Mouse (Mus musculus): ENCODE measurements around the gene Zg16.

The Zg16 gene

DNA sequence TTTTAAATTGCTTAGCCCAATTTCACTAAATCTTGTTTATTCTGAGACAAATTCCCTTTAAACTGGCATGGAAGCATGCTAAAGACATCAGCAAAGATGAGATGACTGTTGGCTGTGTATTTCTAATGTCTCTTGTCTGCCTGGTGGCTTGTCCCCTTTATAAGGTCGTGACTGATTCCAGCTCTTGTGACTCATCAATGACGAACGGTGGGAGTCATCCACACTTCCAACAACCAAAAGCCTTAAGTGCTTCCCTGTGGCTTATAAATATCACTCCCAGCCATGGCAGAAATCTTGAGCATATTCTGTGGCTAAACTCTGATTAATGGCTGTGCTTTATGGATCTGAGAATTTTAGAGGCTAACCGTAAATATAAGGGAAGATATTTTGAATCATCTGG, 20.8 kb downstream of the Zg16 start:
- DNase-seq: no peak

- no peak for DNase-seq
Measured at GRCm38 (mm10) chr7:127065538-127065937, 21.6 kb downstream of the Zg16 start.

GRCm38 (mm10) chr7:127055026-127055585, 32.0 kb downstream of the Zg16 start:
- peak; percentile 4 for DNase-seq

GRCm38 (mm10) chr7:127041851-127042672, 45.1 kb downstream of the Zg16 start, which contains the start of gene Kif22:
Kif22 (minus strand) TSS chr7:127042471.
- DNase-seq: peak; percentile 88

GRCm38 (mm10) chr7:127031244-127031643, 55.9 kb downstream of the Zg16 start:
- DNase-seq: no peak

DNA sequence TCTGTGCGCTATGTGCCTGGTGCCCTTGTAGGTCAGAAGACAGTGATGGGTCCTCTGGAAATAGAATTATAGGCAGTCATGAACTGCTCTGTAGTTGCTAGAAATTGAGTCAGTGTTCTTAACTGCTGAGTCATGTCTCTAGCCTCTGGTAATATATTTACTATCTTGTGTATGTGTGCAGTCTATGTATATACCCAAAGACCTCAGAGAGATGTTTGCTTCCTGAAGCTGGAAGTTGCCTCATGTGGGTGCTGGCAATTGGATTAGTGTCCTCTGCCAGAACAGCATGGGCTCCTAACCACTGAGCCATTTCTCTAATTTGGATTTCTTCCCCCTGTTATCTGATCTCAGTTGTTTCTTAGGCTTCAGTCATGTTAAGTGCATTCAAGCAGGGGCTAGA, 57.0 kb downstream of the Zg16 start:
- no peak for DNase-seq

DNA sequence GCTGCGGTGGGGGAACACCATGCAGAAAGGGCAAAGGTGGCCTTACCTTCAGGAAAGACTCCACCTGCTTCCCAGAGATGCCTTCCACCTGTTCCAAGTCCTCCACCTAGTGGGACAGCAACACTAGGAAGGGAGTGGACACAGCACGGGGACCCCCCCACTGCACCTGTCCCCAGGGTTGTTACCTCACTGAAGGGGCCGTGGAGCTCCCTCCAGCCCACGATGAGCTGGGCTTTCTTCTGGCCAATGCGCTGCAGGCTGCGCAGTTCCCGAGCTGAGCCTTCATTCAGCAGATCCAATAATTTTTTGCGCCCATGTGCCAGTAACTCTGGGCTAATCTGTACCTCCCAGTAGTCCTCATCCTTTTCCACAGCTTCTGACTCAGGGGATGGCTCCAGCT, 59.2 kb downstream of the Zg16 start:
- DNase-seq: no peak

DNA sequence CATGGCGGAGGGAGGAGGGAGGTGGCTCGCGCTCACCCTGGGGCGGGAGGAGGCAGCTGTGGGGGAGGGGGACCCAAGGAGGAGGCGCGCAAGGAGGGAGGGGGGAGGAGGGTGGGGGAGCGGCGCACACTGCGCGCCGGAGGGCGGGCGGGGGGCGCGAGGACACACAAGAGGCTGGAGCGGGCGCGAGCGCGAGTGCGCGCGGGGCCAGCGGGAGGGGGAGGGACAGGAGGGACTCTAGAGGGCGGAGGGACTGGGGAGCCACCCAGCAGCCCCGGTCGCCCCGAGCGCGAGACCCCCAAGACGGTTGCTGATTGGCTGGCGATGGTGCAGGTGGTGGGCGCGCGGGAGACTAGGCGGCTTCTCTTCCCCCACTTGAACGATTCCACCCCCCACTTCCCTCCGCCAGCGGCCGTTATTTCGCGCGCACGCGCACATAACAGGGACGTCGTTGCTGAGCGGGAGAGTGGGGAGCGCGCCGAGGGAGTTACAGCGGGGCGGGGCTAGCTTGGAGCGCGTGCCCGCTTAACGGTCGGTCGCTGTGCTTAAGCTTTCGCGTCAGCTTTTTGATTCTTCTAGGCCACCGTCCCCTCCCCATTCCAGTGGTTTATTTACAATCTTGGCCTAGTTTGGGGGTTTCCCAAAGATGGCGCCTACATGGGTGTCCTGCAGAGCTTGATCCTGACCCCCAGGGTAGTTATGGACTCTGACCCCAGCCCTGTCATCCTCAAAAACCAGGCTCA, 60.0 kb downstream of the Zg16 start, which contains the start of gene Maz:
TSS of gene Maz (minus strand) at position 54 of the 743 bp plus-strand sequence.
- peak; percentile 99 for DNase-seq

- peak; percentile 61 for DNase-seq
Measured at GRCm38 (mm10) chr7:127026616-127026983, 60.5 kb downstream of the Zg16 start.

DNA sequence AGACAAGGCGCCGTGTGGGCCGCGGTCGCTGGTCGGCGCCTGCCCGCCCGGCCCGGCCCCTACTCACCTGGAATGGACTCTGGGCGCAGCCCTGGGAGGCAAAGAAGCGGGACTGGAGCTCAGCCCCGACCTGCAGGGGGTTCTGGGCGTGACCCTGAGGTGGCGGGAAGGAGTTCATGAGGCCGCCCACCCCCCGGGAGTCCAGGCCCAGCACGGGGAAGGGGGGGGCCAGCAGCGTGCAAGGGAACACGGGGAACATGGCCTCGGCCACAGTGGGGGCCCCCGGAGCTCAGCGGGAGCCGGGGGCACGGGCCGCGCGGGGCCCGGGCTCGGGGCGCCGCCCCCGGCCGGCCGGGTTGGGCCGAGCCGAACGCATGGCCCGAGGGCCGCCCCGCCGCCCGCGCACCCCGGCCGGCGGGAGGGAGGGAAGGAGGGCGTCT, 60.9 kb downstream of the Zg16 start:
- DNase-seq: no peak

GRCm38 (mm10) chr7:127025556-127026160, 61.5 kb downstream of the Zg16 start:
- DNase-seq: no peak

DNA sequence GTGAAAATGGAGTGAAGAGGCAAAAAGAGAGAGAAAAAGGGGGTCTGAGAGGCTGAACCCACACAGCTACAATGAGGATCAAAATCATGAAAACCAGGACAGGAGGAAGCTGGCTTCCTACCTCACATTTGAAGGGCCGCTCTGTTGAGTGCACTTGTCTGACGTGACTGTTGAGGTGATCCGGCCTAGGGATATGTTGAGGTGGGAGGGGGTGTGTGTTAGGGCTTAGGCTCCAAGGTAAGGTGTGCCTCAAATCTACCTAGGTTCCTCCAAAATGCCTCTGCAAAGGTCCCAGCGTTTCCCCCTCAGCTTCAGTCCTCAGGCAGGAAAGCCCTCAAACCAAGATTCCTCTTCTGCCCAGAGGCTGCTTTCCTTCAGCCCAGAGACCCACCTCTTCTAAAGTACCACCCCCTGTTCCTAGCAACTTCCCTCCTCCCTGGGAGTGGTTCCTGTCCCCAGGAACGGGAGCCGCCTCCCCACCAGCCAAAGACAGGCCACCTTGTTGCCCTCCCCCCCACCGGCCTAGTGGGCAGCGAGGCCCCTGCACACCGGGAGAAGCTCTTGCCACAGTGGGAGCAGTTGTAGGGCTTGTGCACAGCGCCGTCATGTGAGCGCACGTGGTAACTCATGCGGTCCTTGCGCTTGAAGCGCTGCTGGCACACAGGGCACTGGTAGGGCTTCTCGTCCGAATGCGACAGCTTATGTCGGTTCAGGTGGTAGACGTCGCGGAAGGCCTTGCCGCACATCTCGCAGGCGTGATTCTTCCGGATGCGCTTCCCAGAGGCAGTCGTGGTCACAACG, 62.2 kb downstream of the Zg16 start:
- peak; percentile 86 for DNase-seq

DNA sequence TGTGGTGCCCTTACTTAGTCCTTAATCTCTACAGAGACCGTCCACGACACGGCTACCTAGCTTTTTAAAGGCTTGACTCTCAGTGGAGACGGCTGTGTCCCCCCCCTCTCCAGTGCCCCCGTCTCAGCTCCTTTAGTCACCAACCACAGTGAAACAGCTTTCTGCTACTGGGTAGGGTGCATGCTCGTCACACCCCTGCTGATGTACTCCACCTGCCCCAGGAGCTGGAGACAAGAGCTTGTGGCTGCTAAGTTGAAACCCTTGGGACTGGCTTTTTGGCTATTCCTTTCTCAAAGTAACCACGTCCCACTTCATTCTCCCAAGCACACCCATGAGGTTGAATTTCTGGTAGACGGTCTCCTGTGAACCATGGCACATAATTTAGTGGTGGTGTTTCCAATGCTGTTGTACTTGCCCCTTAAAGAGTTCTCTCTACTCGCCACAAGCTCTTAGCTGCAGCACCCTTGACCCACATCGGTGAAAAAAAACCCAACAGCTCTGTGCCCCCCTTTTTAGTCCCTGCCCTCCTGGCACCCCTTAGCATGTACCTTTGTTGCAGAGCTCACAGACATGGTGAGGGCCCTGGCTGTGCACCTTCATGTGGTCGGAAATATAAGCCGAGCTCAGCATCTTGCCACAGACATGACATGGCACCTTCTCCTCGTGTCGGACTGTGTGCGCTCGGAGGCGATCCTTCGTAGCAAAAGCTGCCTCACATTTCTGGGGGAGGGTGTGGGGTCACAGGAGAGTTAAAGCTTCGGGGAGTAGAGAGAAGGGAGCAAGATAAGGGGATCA, 63.0 kb downstream of the Zg16 start:
- no peak for DNase-seq

DNA sequence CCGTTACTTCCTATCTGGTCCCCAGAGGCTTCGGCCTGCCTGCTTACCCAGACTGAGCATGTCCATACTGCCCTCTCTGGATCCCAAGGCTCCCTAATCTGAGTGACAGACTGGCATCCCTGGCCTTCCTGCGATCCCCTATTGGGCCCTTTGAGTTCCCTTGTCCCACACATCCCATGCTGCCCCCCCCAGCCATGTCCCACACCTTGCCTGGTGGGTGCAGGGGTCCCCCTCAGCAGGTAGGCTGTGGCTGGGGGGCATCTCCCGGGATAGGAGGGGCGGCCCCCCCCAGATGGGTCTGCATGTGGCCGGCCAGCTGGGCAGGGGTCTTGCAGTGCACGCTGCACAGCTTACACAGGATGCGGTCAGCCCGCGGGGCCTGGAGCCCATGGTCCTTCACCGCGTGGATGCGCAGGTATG, 63.8 kb downstream of the Zg16 start:
- DNase-seq: no peak

- no peak for DNase-seq
Measured at GRCm38 (mm10) chr7:127022528-127023271, 64.4 kb downstream of the Zg16 start.

DNA sequence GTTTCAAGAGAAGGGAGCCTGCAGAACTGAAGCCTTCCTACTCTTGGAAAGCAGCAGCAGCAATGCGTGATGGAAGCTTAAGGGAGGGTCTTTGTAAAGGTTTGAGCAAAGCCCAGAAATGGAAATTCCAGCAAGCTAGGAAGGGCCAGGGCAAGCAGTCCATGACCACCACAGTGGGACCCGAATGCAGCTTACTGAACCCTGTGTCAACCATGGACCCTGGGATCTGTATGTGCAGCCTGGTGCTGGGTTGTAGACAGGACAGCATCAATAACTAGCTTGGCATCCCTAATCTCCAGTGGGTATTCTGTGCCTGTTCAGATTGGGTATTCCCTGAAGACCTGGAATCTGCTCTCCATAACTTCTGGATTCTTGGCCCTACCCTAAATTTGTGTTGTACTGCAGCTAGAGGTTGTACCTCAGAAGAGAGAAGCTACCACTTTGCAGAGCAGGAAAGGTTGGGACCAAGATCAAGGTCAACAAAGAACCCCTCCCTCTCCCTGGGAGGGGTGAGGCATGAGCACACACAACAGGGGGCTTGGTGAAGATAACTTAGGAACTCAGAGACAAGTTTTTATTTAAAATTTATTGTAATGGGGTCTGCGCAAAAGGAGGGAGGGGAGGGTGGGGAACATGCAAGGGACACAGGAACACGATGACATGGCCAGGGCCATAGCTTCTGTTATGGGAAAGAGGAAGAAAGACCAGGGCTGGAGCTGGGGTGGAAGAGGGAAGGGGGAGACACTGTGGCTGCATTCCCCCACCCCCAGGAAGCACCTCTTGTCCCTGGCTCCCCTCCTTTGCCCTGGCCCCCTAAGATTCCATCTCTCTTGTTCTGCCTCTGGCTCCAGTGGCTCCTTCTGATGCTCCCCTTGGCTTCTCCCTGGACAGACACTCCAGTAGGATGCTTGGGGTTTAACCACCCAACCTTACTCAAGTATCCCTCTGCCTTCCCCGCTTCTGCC, 65.3 kb downstream of the Zg16 start:
- DNase-seq: no peak

- peak; percentile 79 for DNase-seq
Measured at GRCm38 (mm10) chr7:127020901-127021562, 66.1 kb downstream of the Zg16 start, which contains the start of the genes Gm42742 and Prrt2. Gm42742 (minus strand) TSS chr7:127021097. Prrt2 (minus strand) TSS chr7:127021211.

DNA sequence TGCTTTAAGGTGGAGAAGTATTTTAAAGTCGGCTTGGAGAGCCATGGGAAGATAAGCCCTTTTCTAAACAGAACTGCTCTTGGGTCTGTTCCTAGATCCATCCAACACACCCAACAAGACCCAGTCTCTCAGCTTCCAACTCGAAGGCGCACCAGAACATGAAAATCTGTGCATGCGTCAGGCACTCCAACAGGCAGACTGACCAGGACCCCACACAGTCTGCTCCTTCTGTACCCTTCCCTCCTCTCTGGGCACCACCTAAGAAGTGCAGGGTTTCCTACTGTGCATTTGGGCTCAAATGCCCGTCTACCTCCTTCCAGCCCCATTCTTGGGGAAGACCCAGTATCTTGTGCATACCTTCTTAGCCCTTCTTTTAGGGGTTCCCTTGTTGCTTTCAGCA, 66.6 kb downstream of the Zg16 start:
- DNase-seq: no peak

- no peak for DNase-seq
Measured at GRCm38 (mm10) chr7:127020031-127020430, 67.1 kb downstream of the Zg16 start.
